Mouse (Mus musculus): ENCODE data around the gene Klf16.

DNA sequence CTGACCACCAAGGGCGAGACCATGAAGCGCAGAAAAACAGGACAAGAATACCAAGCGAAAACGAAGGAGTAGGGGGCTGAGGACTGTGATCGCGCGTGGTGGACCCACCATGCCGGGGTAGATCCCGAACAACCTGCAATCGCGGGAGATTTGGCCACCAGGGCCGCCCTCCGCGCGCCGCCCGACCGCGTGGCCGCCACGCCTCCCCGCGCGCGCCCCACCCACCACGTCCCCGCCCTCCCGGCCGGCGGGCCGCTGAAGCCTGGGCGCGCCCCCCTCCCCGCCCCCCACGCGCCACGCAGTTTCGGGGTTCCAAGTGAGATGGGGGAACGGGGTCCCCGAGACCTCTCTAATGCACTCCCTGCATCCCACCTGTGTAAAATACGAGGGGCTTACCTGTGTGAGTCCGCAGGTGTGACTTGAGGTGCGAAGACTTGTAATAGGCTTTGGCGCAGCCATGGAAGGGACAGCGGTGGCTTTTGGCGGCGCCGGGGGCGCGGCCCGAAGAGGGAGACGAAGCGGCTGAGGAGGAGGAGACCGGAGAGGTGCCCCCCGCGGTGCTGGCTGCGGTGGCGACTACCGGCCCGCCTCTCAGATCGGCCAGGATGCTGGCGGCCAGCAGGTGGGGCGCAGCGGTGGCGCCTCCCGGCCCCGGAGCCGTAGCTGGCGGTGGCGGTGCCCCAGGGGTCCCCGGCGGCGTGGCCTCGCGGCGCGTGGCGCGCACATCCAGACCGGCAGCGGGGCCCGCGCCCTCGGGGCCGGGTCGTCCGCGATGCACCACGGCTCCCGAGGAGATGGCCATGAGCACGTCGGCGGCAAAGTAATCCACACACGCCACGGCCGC is 548 bp downstream of the Klf16 start:
- no peak for TF ChIP-seq CTCF (conservative IDR thresholded peaks at IDR 0.05; ENCODE audit: insufficient read depth, insufficient read length, low read depth, low read length)
- TF ChIP-seq POLR2A (IDR thresholded peaks at IDR 0.05; ENCODE audit: low read depth, low read length), result no peak

Data from kidney, adult 2 months (tissue).